Mouse (Mus musculus) kidney, embryonic 14.5 days (tissue): ENCODE data around the gene Cdkal1. TPM values are rescaled to one million over a fixed set of nuclear protein-coding genes. Genes with fewer than 3 reads are reported as not detected.

Source experiments
- ATAC-seq: fragments of 200-750 bp; cut with Nextera tagmentation; 2 replicates; pipeline ENCODE4 v1.8.0; 2017; ENCODE audit warnings: moderate number of reproducible peaks, mild to moderate bottlenecking, moderate TSS enrichment, moderate library complexity; ENCODE audit not compliant: low FRiP score, low TSS enrichment
- H3K27ac ChIP-seq: fragments of 300-500 bp; sonication (generic); 2 replicates; pipeline ENCODE4 v1.5.1; 2014; ENCODE audit warnings: low read depth, mild to moderate bottlenecking, low read length, moderate library complexity, mixed read lengths
- H3K27me3 ChIP-seq: fragments of 300-500 bp; sonication (generic); 2 replicates; pipeline ENCODE4 v1.6.1; 2014; ENCODE audit warnings: mild to moderate bottlenecking, low read length; ENCODE audit not compliant: control insufficient read depth, insufficient read depth
- H3K36me3 ChIP-seq: fragments of 300-500 bp; sonication (generic); 2 replicates; pipeline ENCODE4 v1.6.1; 2014; ENCODE audit warnings: low read length, mixed read lengths; ENCODE audit not compliant: control insufficient read depth, insufficient read depth
- H3K4me1 ChIP-seq: fragments of 300-500 bp; sonication (generic); 2 replicates; pipeline ENCODE4 v1.6.1; 2014; ENCODE audit warnings: low read length, mixed read lengths; ENCODE audit not compliant: control insufficient read depth, insufficient read depth
- H3K4me2 ChIP-seq: fragments of 300-500 bp; sonication (generic); replicated peaks from 2 replicates; pipeline ENCODE4 v1.6.1; 2014; ENCODE audit warnings: low read depth, mild to moderate bottlenecking, low read length
- H3K4me3 ChIP-seq: fragments of 300-500 bp; sonication (generic); 2 replicates; pipeline ENCODE4 v1.5.1; 2014; ENCODE audit warnings: mild to moderate bottlenecking, low read length
- H3K9ac ChIP-seq: fragments of 300-500 bp; sonication (generic); 2 replicates; pipeline ENCODE4 v1.6.1; 2014; ENCODE audit warnings: low read depth, mild to moderate bottlenecking, low read length, moderate library complexity
- H3K9me3 ChIP-seq: fragments of 300-500 bp; sonication (generic); 2 replicates; pipeline ENCODE4 v1.6.1; 2016; ENCODE audit warnings: low read length; ENCODE audit not compliant: control insufficient read depth
- WGBS: fragments of 180-500 bp; shearing (Covaris S2); extraction: QIAGEN DNeasy Blood & Tissue Kit; methylation state at CpG from one replicate; pipeline ENCODE4 v1.1.7; 2014; 5-methylcytosine and 5-hydroxymethylcytosine counted together
- polyA plus RNA-seq: library from polyadenylated mRNA; unstranded; fragments of >200 nt; fragmentation: Nextera tagmentation; extraction: Ambion mirVana; gene quantifications from 2 replicates; pipeline ENCODE4 v1.2.1, GENCODE M21; 2014

The Cdkal1 gene
- polyA plus RNA-seq, 1 experiment from 2014 or later, result 35.9 TPM

- no peak for ATAC-seq
- Histone ChIP-seq H3K36me3 (no peaks in the 10 kb centered on the region), H3K4me1 (no peaks in the 10 kb centered on the region), H3K4me2 (no peak overlapping the region), H3K27me3 (no peaks in the 10 kb centered on the region), H3K4me3 (no peak overlapping the region), H3K9me3 (no peaks in the 10 kb centered on the region), H3K27ac (no peak overlapping the region), H3K9ac (no peak overlapping the region)
- 46% methylated on average over 5 of the region's 5 CpGs for WGBS
Measured at GRCm38 (mm10) chr13:29399908-29400307, 455.6 kb downstream of the Cdkal1 start.

GRCm38 (mm10) chr13:29398456-29398855 is 457.0 kb downstream of the Cdkal1 start:
- H3K4me1 ChIP-seq, result no peaks in the 10 kb centered on the region
- no peaks in the 10 kb centered on the region for H3K27me3 ChIP-seq
- H3K27ac ChIP-seq, result no peak overlapping the region
- H3K9me3 ChIP-seq, result no peaks in the 10 kb centered on the region
- no peak for ATAC-seq
- H3K36me3 ChIP-seq, result no peaks in the 10 kb centered on the region
- no peak overlapping the region for H3K4me3 ChIP-seq
- no peak overlapping the region for H3K4me2 ChIP-seq
- WGBS, result 82% methylated on average over 2 of the region's 2 CpGs
- H3K9ac ChIP-seq, result no peak overlapping the region

GRCm38 (mm10) chr13:29395694-29396093 is 459.8 kb downstream of the Cdkal1 start:
- Histone ChIP-seq H3K27me3 (no peaks in the 10 kb centered on the region), H3K27ac (no peak overlapping the region), H3K4me1 (no peaks in the 10 kb centered on the region), H3K9me3 (0 out of 2 replicates have a peak, but pooled peaks cover 2% of the 10 kb centered on the region), H3K4me3 (no peak overlapping the region), H3K36me3 (no peaks in the 10 kb centered on the region), H3K9ac (no peak overlapping the region), H3K4me2 (no peak overlapping the region)
- ATAC-seq, result no peak
- 79% methylated on average over 4 of the region's 4 CpGs for WGBS

- ATAC-seq, result no peak
Measured at GRCm38 (mm10) chr13:29390025-29390424, 465.4 kb downstream of the Cdkal1 start.

GRCm38 (mm10) chr13:29388918-29389317 is 466.6 kb downstream of the Cdkal1 start:
- H3K36me3 ChIP-seq, result no peaks in the 10 kb centered on the region
- 0 out of 2 replicates have a peak, but pooled peaks cover 2% of the 10 kb centered on the region for H3K9me3 ChIP-seq
- H3K27me3 ChIP-seq, result no peaks in the 10 kb centered on the region
- WGBS, result 94% methylated on average over 3 of the region's 3 CpGs
- H3K4me2 ChIP-seq, result no peak overlapping the region
- H3K27ac ChIP-seq, result no peak overlapping the region
- H3K4me3 ChIP-seq, result no peak overlapping the region
- no peak for ATAC-seq
- no peaks in the 10 kb centered on the region for H3K4me1 ChIP-seq
- no peak overlapping the region for H3K9ac ChIP-seq

More at GRCm38 (mm10) chr13:29390025-29390424, 465.4 kb downstream of the Cdkal1 start:
- Histone ChIP-seq H3K9ac (no peak overlapping the region), H3K27ac (no peak overlapping the region), H3K36me3 (no peaks in the 10 kb centered on the region), H3K4me2 (no peak overlapping the region), H3K4me3 (no peak overlapping the region), H3K27me3 (no peaks in the 10 kb centered on the region), H3K9me3 (0 out of 2 replicates have a peak, but pooled peaks cover 2% of the 10 kb centered on the region), H3K4me1 (no peaks in the 10 kb centered on the region)
- 84% methylated on average over 5 of the region's 5 CpGs for WGBS

GRCm38 (mm10) chr13:29377572-29377971 is 477.9 kb downstream of the Cdkal1 start:
- Histone ChIP-seq H3K36me3 (no peaks in the 10 kb centered on the region), H3K9me3 (no peaks in the 10 kb centered on the region), H3K4me2 (no peak overlapping the region), H3K27ac (no peak overlapping the region), H3K4me1 (no peaks in the 10 kb centered on the region), H3K27me3 (no peaks in the 10 kb centered on the region), H3K4me3 (no peak overlapping the region), H3K9ac (no peak overlapping the region)
- ATAC-seq, result no peak
- 83% methylated on average over 2 of the region's 2 CpGs for WGBS

GRCm38 (mm10) chr13:29371916-29372315 is 483.6 kb downstream of the Cdkal1 start:
- ATAC-seq, result no peak
- Histone ChIP-seq H3K9me3 (no peaks in the 10 kb centered on the region), H3K4me1 (no peaks in the 10 kb centered on the region), H3K4me3 (no peak overlapping the region), H3K9ac (no peak overlapping the region), H3K4me2 (no peak overlapping the region), H3K36me3 (no peaks in the 10 kb centered on the region), H3K27me3 (no peaks in the 10 kb centered on the region), H3K27ac (no peak overlapping the region)
- 47% methylated on average over 3 of the region's 3 CpGs for WGBS

GRCm38 (mm10) chr13:29371466-29371771 is 484.1 kb downstream of the Cdkal1 start:
- no peak overlapping the region for H3K4me3 ChIP-seq
- 56% methylated on average over 4 of the region's 4 CpGs for WGBS
- ATAC-seq, result no peak
- H3K9ac ChIP-seq, result no peak overlapping the region
- H3K9me3 ChIP-seq, result no peaks in the 10 kb centered on the region
- H3K27me3 ChIP-seq, result no peaks in the 10 kb centered on the region
- no peak overlapping the region for H3K4me2 ChIP-seq
- H3K27ac ChIP-seq, result no peak overlapping the region
- no peaks in the 10 kb centered on the region for H3K4me1 ChIP-seq
- no peaks in the 10 kb centered on the region for H3K36me3 ChIP-seq

- no peaks in the 10 kb centered on the region for H3K9me3 ChIP-seq
- H3K36me3 ChIP-seq, result no peaks in the 10 kb centered on the region
- no peak overlapping the region for H3K27ac ChIP-seq
- H3K27me3 ChIP-seq, result no peaks in the 10 kb centered on the region
- 14% methylated on average over 5 of the region's 5 CpGs for WGBS
- no peak overlapping the region for H3K4me2 ChIP-seq
- no peak for ATAC-seq
- no peaks in the 10 kb centered on the region for H3K4me1 ChIP-seq
- H3K4me3 ChIP-seq, result no peak overlapping the region
- H3K9ac ChIP-seq, result no peak overlapping the region
Measured at GRCm38 (mm10) chr13:29370731-29371465, 484.6 kb downstream of the Cdkal1 start.
